Mouse (Mus musculus): ENCODE data around the gene D10Wsu102e. TPM values are rescaled to one million over a fixed set of nuclear protein-coding genes. Genes with fewer than 3 reads are reported as not detected.
"Not testable (repeated sequence)": the region's sequence is repeated elsewhere in the genome, so short reads cannot be mapped to it uniquely, and the experiment has no call there.

The D10Wsu102e gene
- polyA plus RNA-seq, 1 experiment from 2014 or later = 0.94 TPM

- no peaks in the 10 kb centered on the region for H3K4me1 ChIP-seq (replicated peaks)
- whole genome bisulfite sequencing = 60% methylated on average over 14 of the region's 14 CpGs
- H3K4me3 ChIP-seq = no peak overlapping the region
- DNase-seq (ENCODE audit: low spot score) = no peak
- H3K9me3 ChIP-seq = no peaks in the 10 kb centered on the region
- no peaks in the 10 kb centered on the region for H3K36me3 ChIP-seq
- H3K27me3 ChIP-seq (ENCODE audit: insufficient read depth, poor library complexity, severe bottlenecking) = 0 out of 2 replicates have a peak, but pooled peaks cover 4% of the 10 kb centered on the region
- no peak overlapping the region for H3K27ac ChIP-seq
Observed at GRCm38 (mm10) chr10:83353680-83354332, 6.2 kb upstream of the D10Wsu102e start.

GRCm38 (mm10) chr10:83354333-83354719 lies 5.7 kb upstream of the D10Wsu102e start:
- no peak for DNase-seq (ENCODE audit: low spot score)
- H3K27ac ChIP-seq = no peak overlapping the region
- peaks cover 2% of the 10 kb centered on the region; the same call in 1 of the 2 replicates for H3K4me1 ChIP-seq (replicated peaks)
- H3K4me3 ChIP-seq = no peak overlapping the region
- 0 out of 2 replicates have a peak, but pooled peaks cover 2% of the 10 kb centered on the region for H3K27me3 ChIP-seq (ENCODE audit: insufficient read depth, poor library complexity, severe bottlenecking)
- WGBS = 75% methylated on average over 8 of the region's 8 CpGs
- H3K36me3 ChIP-seq = no peaks in the 10 kb centered on the region
- H3K9me3 ChIP-seq = no peaks in the 10 kb centered on the region

GRCm38 (mm10) chr10:83356416-83356815 lies 3.6 kb upstream of the D10Wsu102e start:
- WGBS = 84% methylated on average over 12 of the region's 12 CpGs
- no peak overlapping the region for H3K27ac ChIP-seq
- H3K4me3 ChIP-seq = no peak overlapping the region
- H3K9me3 ChIP-seq = no peaks in the 10 kb centered on the region
- no peaks in the 10 kb centered on the region for H3K27me3 ChIP-seq (ENCODE audit: insufficient read depth, poor library complexity, severe bottlenecking)
- H3K4me1 ChIP-seq (replicated peaks) = peaks cover 11% of the 10 kb centered on the region
- no peak for DNase-seq (ENCODE audit: low spot score)
- H3K36me3 ChIP-seq = no peaks in the 10 kb centered on the region

- no peak for DNase-seq (ENCODE audit: low spot score)
- Histone ChIP-seq H3K27ac (peak overlapping the region; percentile 89), H3K4me1 (replicated peaks) (peaks cover 16% of the 10 kb centered on the region), H3K4me3 (peak overlapping the region; percentile 99), H3K36me3 (peaks cover 23% of the 10 kb centered on the region), H3K9me3 (no peaks in the 10 kb centered on the region), H3K27me3 (ENCODE audit: insufficient read depth, poor library complexity, severe bottlenecking) (no peaks in the 10 kb centered on the region)
- 89% methylated on average over 4 of the region's 4 CpGs for WGBS
Observed at GRCm38 (mm10) chr10:83359451-83359850, 570 bp upstream of the D10Wsu102e start.

DNA sequence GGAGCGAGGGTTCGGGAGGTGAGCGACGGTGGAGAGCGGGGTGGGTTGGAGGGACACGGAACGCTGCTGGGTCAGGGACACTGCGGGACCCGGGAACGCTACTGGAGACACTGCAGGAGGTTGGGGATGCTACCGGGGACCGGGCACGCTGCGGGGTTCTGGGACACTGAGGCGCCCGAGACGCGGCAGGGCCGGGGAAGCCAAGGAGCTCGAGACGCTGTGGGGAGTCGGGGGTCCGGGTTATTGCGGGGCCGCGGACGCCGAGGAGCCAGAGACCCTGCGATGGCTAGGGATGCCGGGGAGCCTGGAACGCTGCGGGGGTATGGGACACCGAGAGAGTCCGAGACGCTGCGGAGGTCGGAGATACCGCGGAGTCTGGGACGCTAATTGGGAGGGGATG lies 335 bp downstream of the D10Wsu102e start:
- no peak for DNase-seq (ENCODE audit: low spot score)
- WGBS = under 1% methylated on average over 40 of the region's 40 CpGs
- H3K4me1 ChIP-seq (replicated peaks) = peaks cover 16% of the 10 kb centered on the region
- peak overlapping the region; percentile 89 for H3K27ac ChIP-seq
- peak overlapping the region; percentile 99 for H3K4me3 ChIP-seq
- no peaks in the 10 kb centered on the region for H3K27me3 ChIP-seq (ENCODE audit: insufficient read depth, poor library complexity, severe bottlenecking)
- no peaks in the 10 kb centered on the region for H3K9me3 ChIP-seq
- H3K36me3 ChIP-seq = peaks cover 32% of the 10 kb centered on the region

- WGBS = 59% methylated on average over 5 of the region's 5 CpGs
- DNase-seq (ENCODE audit: low spot score) = no peak
- no peak overlapping the region for H3K27ac ChIP-seq
- no peaks in the 10 kb centered on the region for H3K27me3 ChIP-seq (ENCODE audit: insufficient read depth, poor library complexity, severe bottlenecking)
- H3K9me3 ChIP-seq = no peaks in the 10 kb centered on the region
- peak overlapping the region; percentile 99 for H3K4me3 ChIP-seq
- H3K4me1 ChIP-seq (replicated peaks) = peaks cover 16% of the 10 kb centered on the region
- H3K36me3 ChIP-seq = peaks cover 47% of the 10 kb centered on the region
Observed at GRCm38 (mm10) chr10:83361643-83362382, 1.8 kb downstream of the D10Wsu102e start.

- Histone ChIP-seq H3K9me3 (no peaks in the 10 kb centered on the region), H3K36me3 (peaks cover 63% of the 10 kb centered on the region), H3K27me3 (ENCODE audit: insufficient read depth, poor library complexity, severe bottlenecking) (no peaks in the 10 kb centered on the region), H3K4me1 (replicated peaks) (peaks cover 16% of the 10 kb centered on the region), H3K27ac (no peak overlapping the region), H3K4me3 (no peak overlapping the region)
- 95% methylated on average over 8 of the region's 8 CpGs for WGBS
- DNase-seq (ENCODE audit: low spot score) = no peak
Observed at GRCm38 (mm10) chr10:83363451-83363850, 3.4 kb downstream of the D10Wsu102e start.

- Histone ChIP-seq H3K4me3 (no peak overlapping the region), H3K27me3 (ENCODE audit: insufficient read depth, poor library complexity, severe bottlenecking) (no peaks in the 10 kb centered on the region), H3K36me3 (peaks cover 96% of the 10 kb centered on the region), H3K9me3 (no peaks in the 10 kb centered on the region), H3K4me1 (replicated peaks) (0 out of 2 replicates have a peak, but pooled peaks cover 3% of the 10 kb centered on the region), H3K27ac (no peak overlapping the region)
- WGBS = 83% methylated on average over 5 of the region's 5 CpGs
- no peak for DNase-seq (ENCODE audit: low spot score)
Observed at GRCm38 (mm10) chr10:83368918-83369317, 8.9 kb downstream of the D10Wsu102e start.

DNA sequence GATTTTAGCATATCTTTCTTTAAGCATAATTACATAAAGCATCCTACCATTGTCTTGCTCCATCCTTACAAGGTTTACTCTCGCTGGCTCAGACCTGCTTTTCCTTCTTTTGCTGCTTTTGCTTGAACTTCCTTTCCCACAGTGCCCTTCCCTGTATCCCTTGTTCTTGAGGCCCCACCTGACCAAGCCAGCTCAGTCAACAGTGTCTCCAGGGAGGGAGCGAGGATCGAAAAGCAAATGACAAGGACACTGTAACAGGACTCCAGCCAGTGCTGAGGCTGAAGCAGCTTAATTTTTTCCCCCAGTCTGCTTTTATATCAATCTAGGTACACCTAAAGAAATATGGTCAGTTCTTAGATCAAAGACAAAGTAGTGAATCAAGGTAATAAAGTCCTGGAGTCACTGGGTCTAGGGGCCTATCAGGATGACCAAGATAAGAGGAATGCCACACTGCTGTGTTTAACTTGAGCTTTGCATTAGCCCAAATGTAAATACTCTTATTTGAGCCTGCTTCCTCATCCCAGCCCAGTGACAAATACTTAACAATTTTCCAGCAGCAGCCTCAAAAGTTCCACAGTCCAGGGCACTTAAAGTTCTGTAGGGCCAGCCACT lies 14.1 kb downstream of the D10Wsu102e start:
- no peak overlapping the region for H3K4me3 ChIP-seq
- 93% methylated on average over 3 of the region's 3 CpGs for WGBS
- H3K27ac ChIP-seq = no peak overlapping the region
- H3K36me3 ChIP-seq = peaks cover 90% of the 10 kb centered on the region
- no peaks in the 10 kb centered on the region for H3K9me3 ChIP-seq
- H3K27me3 ChIP-seq (ENCODE audit: insufficient read depth, poor library complexity, severe bottlenecking) = no peaks in the 10 kb centered on the region
- 0 out of 2 replicates have a peak, but pooled peaks cover 3% of the 10 kb centered on the region for H3K4me1 ChIP-seq (replicated peaks)
- no peak for DNase-seq (ENCODE audit: low spot score)

- H3K36me3 ChIP-seq = peaks cover 94% of the 10 kb centered on the region
- not testable (repeated sequence) for H3K27me3 ChIP-seq (ENCODE audit: insufficient read depth, poor library complexity, severe bottlenecking); H3K4me3 ChIP-seq; H3K9me3 ChIP-seq; DNase-seq (ENCODE audit: low spot score); H3K27ac ChIP-seq; H3K4me1 ChIP-seq (replicated peaks)
- 96% methylated on average over 5 of the region's 5 CpGs for WGBS
Observed at GRCm38 (mm10) chr10:83375458-83375857, 15.4 kb downstream of the D10Wsu102e start.

GRCm38 (mm10) chr10:83376911-83377682 lies 17.1 kb downstream of the D10Wsu102e start:
- H3K27me3 ChIP-seq (ENCODE audit: insufficient read depth, poor library complexity, severe bottlenecking) = no peaks in the 10 kb centered on the region
- 93% methylated on average over 8 of the region's 8 CpGs for WGBS
- no peak overlapping the region for H3K4me3 ChIP-seq
- H3K9me3 ChIP-seq = no peaks in the 10 kb centered on the region
- H3K4me1 ChIP-seq (replicated peaks) = 0 out of 2 replicates have a peak, but pooled peaks cover 3% of the 10 kb centered on the region
- H3K27ac ChIP-seq = no peak overlapping the region
- peaks cover 84% of the 10 kb centered on the region for H3K36me3 ChIP-seq
- DNase-seq (ENCODE audit: low spot score) = no peak

GRCm38 (mm10) chr10:83378083-83378833 lies 18.2 kb downstream of the D10Wsu102e start:
- Histone ChIP-seq H3K4me1 (replicated peaks) (0 out of 2 replicates have a peak, but pooled peaks cover 1% of the 10 kb centered on the region), H3K9me3 (no peaks in the 10 kb centered on the region), H3K27ac (no peak overlapping the region), H3K27me3 (ENCODE audit: insufficient read depth, poor library complexity, severe bottlenecking) (no peaks in the 10 kb centered on the region), H3K4me3 (no peak overlapping the region), H3K36me3 (peaks cover 73% of the 10 kb centered on the region)
- 93% methylated on average over 9 of the region's 9 CpGs for WGBS
- DNase-seq (ENCODE audit: low spot score) = no peak

Measured in hindbrain, embryonic 10.5 days (tissue).